Mouse (Mus musculus): ENCODE measurements around the gene Pygo1.

DNA sequence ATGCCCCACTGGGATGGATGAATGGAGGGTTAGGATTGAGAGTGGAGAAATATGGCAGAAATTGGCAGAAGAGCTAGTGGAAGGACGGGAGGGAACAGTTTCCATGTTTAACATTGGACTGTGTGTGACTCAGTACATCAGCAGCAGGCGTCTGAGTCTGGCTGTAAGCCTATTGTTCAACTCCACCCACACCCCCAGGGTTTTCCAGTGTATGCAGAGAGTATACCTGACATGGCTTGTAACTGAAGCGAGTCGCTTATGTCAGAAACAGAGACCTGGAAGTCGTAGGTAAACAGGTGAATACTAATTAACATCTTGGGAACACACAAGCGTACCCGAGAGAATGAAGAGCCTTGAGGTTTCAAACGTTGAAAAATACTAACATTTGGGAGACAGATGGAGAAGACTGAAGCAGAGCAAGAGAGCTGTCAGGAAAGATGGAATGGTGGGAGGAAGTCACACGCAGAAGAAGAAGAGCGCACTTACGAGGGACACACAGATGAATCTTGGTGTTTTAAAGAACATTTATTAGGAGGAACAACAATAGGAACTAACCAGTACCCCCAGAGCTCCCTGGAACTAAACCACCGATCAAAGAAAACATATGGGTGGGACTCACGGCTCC, 5.8 kb downstream of the Pygo1 start:
- TF ChIP-seq POLR2A (IDR thresholded peaks at IDR 0.05; ENCODE audit: low read depth, low read length) (no peak), CTCF (conservative IDR thresholded peaks at IDR 0.05; ENCODE audit: insufficient read depth, insufficient read length, low read depth, low read length) (no peak)

All from kidney, adult 2 months (tissue).